Mouse (Mus musculus) heart, adult 2 months (tissue): ENCODE results near the gene Gzmm.

ENCODE experiments used
- CTCF ChIP-seq: fragments of 200-600 bp; IDR thresholded peaks from 2 replicates; pipeline ENCODE4 v1.8.1; 2022; ENCODE audit warnings: antibody characterized with exemption, mild to moderate bottlenecking, moderate library complexity
- POLR2A ChIP-seq: fragments of 200-500 bp; IDR thresholded peaks from 2 replicates; pipeline ENCODE4 v1.6.1; 2011; ENCODE audit warnings: mild to moderate bottlenecking, low read depth, low read length, control low read depth; ENCODE audit not compliant: insufficient read depth

DNA sequence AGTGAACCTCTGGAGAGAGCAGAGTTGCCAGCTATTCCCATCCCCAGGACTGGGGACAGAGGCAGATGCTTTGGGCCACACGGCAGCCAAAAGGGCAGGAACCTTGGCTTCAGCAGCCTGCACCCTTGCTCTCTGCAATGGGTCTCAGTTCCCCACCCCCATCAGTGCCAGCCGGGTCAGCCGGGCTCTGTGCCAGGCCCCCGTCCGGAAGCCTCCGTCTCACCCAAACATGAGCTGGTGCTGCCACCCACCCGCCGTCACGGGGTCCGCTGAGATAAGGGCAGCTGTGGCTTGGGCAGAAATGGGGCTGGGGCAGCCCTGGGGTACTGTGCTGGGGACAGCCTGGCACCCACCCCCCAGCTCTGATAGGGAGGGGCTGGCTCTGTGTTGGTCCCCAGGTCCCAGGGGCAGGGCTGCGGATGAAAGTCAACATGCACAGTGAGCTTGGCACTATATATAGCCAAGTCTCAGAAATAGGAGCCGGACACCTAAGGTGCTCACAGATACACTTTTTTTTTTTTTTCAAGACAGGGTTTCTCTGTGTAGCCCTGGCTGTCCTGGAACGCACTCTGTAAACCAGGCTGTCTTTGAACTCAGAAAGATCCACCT is 40.6 kb downstream of the Gzmm start:
- no peak for TF ChIP-seq CTCF
- TF ChIP-seq POLR2A, result no peak
